Mouse (Mus musculus) leukemia stem cell, adult 10-12 weeks (primary cell): ENCODE measurements around the gene Rhox2a. TPM values are rescaled to one million over a fixed set of nuclear protein-coding genes. Genes with fewer than 3 reads are reported as not detected.

Experiments used
- polyA plus RNA-seq: library from polyadenylated mRNA; stranded (reverse); fragments of >175 nt; gene quantifications from 2 replicates; pipeline ENCODE4 v1.2.3, GENCODE M21; 2012; ENCODE audit warnings: low replicate concordance

Gene Rhox2a
- not detected in 2 replicates for polyA plus RNA-seq

GRCm38 (mm10) chrX:37244676-37245075 is at the start of gene Rhox2a:
Rhox2a (plus strand) TSS chrX:37244976.

GRCm38 (mm10) chrX:37210941-37211340 is 33.8 kb upstream of the Rhox2a start, which contains the start of gene Gm9:
Gm9 (minus strand) TSS chrX:37211041.

GRCm38 (mm10) chrX:37222158-37222557 is 22.6 kb upstream of the Rhox2a start, which contains the start of gene Rhox1:
Rhox1 (minus strand) TSS chrX:37222258.

GRCm38 (mm10) chrX:37249619-37250018 is 4.8 kb downstream of the Rhox2a start, which contains the start of gene Rhox3a:
Rhox3a (plus strand) TSS chrX:37249919.

GRCm38 (mm10) chrX:37265038-37265437 is 20.3 kb downstream of the Rhox2a start, which contains the start of gene Rhox4a:
Rhox4a (plus strand) TSS chrX:37265338.

Other genes starting within 250 kb of the Rhox2a start
- gene Sowahd, start 196.1 kb upstream of the Rhox2a start, polyA plus RNA-seq, result not detected in 2 replicates
- 55.0 and 262 TPM in 2 replicates for gene Rpl39, start 159.6 kb upstream of the Rhox2a start, polyA plus RNA-seq
- gene Upf3b, start 134.7 kb upstream of the Rhox2a start, polyA plus RNA-seq, result 0.30 and 3.8 TPM in 2 replicates
- 14.8 and 19.1 TPM in 2 replicates for gene Nkap, start 118.2 kb upstream of the Rhox2a start, polyA plus RNA-seq
- not detected in 2 replicates for gene Akap14, start 76.1 kb upstream of the Rhox2a start, polyA plus RNA-seq
- gene Ndufa1, start 53.8 kb upstream of the Rhox2a start, polyA plus RNA-seq, result 30.7 and 109 TPM in 2 replicates
- 1.7 and 2.7 TPM in 2 replicates for gene Rnf113a1, start 53.7 kb upstream of the Rhox2a start, polyA plus RNA-seq
- not detected in 2 replicates for gene Gm9, start 33.9 kb upstream of the Rhox2a start, polyA plus RNA-seq
- not detected in 2 replicates for gene Rhox1, start 22.7 kb upstream of the Rhox2a start, polyA plus RNA-seq
- gene Rhox3a, start 4.9 kb downstream of the Rhox2a start, polyA plus RNA-seq, result not detected in 2 replicates
- gene Rhox4a, start 20.4 kb downstream of the Rhox2a start, polyA plus RNA-seq, result not detected in 2 replicates
- gene Rhox3a2, start 135.1 kb downstream of the Rhox2a start, polyA plus RNA-seq, result not detected in 2 replicates
- not detected in 2 replicates for gene Rhox4a2, start 145.9 kb downstream of the Rhox2a start, polyA plus RNA-seq
- gene Rhox2b, start 167.1 kb downstream of the Rhox2a start, polyA plus RNA-seq, result not detected in 2 replicates
- not detected in 2 replicates for gene Rhox4b, start 187.5 kb downstream of the Rhox2a start, polyA plus RNA-seq
- gene Rhox2c, start 208.7 kb downstream of the Rhox2a start, polyA plus RNA-seq, result not detected in 2 replicates
- gene Rhox3c, start 213.6 kb downstream of the Rhox2a start, polyA plus RNA-seq, result not detected in 2 replicates
- gene Rhox4c, start 235.4 kb downstream of the Rhox2a start, polyA plus RNA-seq, result not detected in 2 replicates
- not detected in 2 replicates for gene Rhox2d, start 248.5 kb downstream of the Rhox2a start, polyA plus RNA-seq